Mouse (Mus musculus) embryonic fibroblast, embryonic 13.5 days (primary cell): Measurements from ENCODE around the gene Cryzl1.

Experiments
- CTCF ChIP-seq: IDR thresholded peaks from 2 replicates; pipeline ENCODE4 v1.5.1; 2011; ENCODE audit warnings: mild to moderate bottlenecking, control low read depth, low read length, moderate library complexity, borderline replicate concordance; ENCODE audit not compliant: insufficient read depth
- POLR2A ChIP-seq: IDR thresholded peaks from 2 replicates; pipeline ENCODE4 v1.6.1; 2011; ENCODE audit warnings: low read depth, mild to moderate bottlenecking, control low read depth, low read length, moderate library complexity

DNA sequence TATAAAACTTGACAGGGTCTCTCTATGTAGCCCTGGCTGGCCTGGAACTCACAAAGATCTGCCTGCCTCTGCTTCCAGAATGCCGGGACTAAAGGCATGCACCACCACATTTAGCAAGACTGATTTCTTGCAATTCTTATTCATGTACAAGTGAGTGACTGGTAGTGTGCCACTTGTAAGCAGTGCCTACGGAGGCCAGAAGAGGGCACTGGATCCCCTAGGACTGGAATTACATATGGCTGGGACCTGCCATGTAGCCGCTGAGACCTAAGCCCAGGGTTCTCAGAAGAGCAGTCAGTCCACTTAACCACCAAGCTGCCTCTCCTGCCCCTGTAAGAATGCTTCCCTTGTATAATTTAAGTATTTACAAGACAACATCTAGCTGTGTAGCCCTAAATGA is 4.5 kb downstream of the Cryzl1 start:
- TF ChIP-seq POLR2A (no peak), CTCF (peak; percentile 58; the same call in 1 of the 2 replicates)
